Mouse (Mus musculus): Measurements from ENCODE around the gene Ptpn11.

GRCm38 (mm10) chr5:121089660-121090059, 101.5 kb downstream of the Ptpn11 start:
- TF ChIP-seq TCF12 (IDR thresholded peaks at IDR 0.05; ENCODE audit: insufficient read depth, poor library complexity, severe bottlenecking), result no peak
- TF ChIP-seq POLR2A (IDR thresholded peaks at IDR 0.05; ENCODE audit: insufficient read length, low read depth), result no peak
- TF ChIP-seq E2F4 (IDR thresholded peaks at IDR 0.05; ENCODE audit: insufficient read depth), result no peak
- TF ChIP-seq USF1 (IDR thresholded peaks at IDR 0.05; ENCODE audit: low read depth), result no peak
- no peak for TF ChIP-seq MAX (IDR thresholded peaks at IDR 0.05; ENCODE audit: low read depth)
- no peak for TF ChIP-seq CEBPB (IDR thresholded peaks at IDR 0.05; ENCODE audit: insufficient read depth, poor library complexity, severe bottlenecking)
- no peak for TF ChIP-seq MYOG (IDR thresholded peaks at IDR 0.05; ENCODE audit: control insufficient read depth in 1 of 3, insufficient read depth in 1 of 3, insufficient read length in 2 of 3, low read depth in 2 of 3)

Measured in myocyte (in vitro differentiated cells).